Mouse (Mus musculus) MEL (cell line): ENCODE measurements around the gene Erc2.

Experiments
- CHD1 ChIP-seq: IDR thresholded peaks from 2 replicates; pipeline ENCODE4 v1.6.1; 2012; ENCODE audit warnings: low read depth, mild to moderate bottlenecking, inconsistent platforms, low read length, improper control_type of control experiment
- CHD2 ChIP-seq: IDR thresholded peaks from 2 replicates; pipeline ENCODE4 v1.6.1; 2011; ENCODE audit warnings: low read length, improper control_type of control experiment
- CTCF ChIP-seq, 3 experiments: IDR thresholded peaks in 2 of 3; conservative IDR thresholded peaks in 1 of 3; 2 replicates each; pipeline ENCODE4 v1.5.1; 2011 to 2012; ENCODE audit warnings: low read length in 3 of 3, low read depth in 2 of 3, mild to moderate bottlenecking in 2 of 3, improper control_type of control experiment in 1 of 3, inconsistent platforms in 1 of 3, mixed read lengths in 1 of 3, moderate library complexity in 1 of 3; ENCODE audit not compliant: control insufficient read depth in 1 of 3, insufficient read depth in 1 of 3, poor library complexity in 1 of 3, severe bottlenecking in 1 of 3
- EP300 ChIP-seq, 2 experiments: IDR thresholded peaks; 2 replicates each; pipeline ENCODE4 v1.6.1; 2011; ENCODE audit warnings: improper control_type of control experiment in 2 of 2, low read length in 2 of 2, low read depth in 1 of 2, mild to moderate bottlenecking in 1 of 2
- GATA1 ChIP-seq: IDR thresholded peaks from 2 replicates; pipeline ENCODE4 v1.6.1; 2011; ENCODE audit warnings: low read depth, low read length, improper control_type of control experiment
- MAFK ChIP-seq: IDR thresholded peaks from 2 replicates; pipeline ENCODE4 v1.6.1; 2011; ENCODE audit warnings: low read depth, mild to moderate bottlenecking, low read length, improper control_type of control experiment, borderline replicate concordance
- MAZ ChIP-seq: IDR thresholded peaks from 2 replicates; pipeline ENCODE4 v1.6.1; 2012; ENCODE audit warnings: low read depth, mild to moderate bottlenecking, inconsistent platforms, low read length, improper control_type of control experiment
- NELFE ChIP-seq: IDR thresholded peaks from 2 replicates; pipeline ENCODE4 v1.6.1; 2011; ENCODE audit warnings: low read depth, low read length, improper control_type of control experiment
- RAD21 ChIP-seq: IDR thresholded peaks from 2 replicates; pipeline ENCODE4 v1.6.1; 2011; ENCODE audit warnings: mild to moderate bottlenecking, low read depth, low read length, improper control_type of control experiment
- USF1 ChIP-seq: IDR thresholded peaks from 2 replicates; pipeline ENCODE4 v1.6.1; 2014; ENCODE audit warnings: low read depth, mild to moderate bottlenecking, inconsistent platforms, low read length, improper control_type of control experiment, moderate library complexity
- ZMIZ1 ChIP-seq: IDR thresholded peaks from 2 replicates; pipeline ENCODE4 v1.6.1; 2012; ENCODE audit warnings: low read depth, mild to moderate bottlenecking, inconsistent platforms, low read length, improper control_type of control experiment, moderate library complexity
- ZNF384 ChIP-seq: IDR thresholded peaks from 2 replicates; pipeline ENCODE4 v1.6.1; 2012; ENCODE audit warnings: low read depth, mild to moderate bottlenecking, inconsistent platforms, low read length, improper control_type of control experiment

- no peak for TF ChIP-seq ZNF384
- no peak for TF ChIP-seq CTCF (IDR thresholded peaks at IDR 0.05 in 2 of 3, conservative IDR thresholded peaks at IDR 0.05 in 1 of 3; ENCODE audit: control insufficient read depth in 1 of 3, insufficient read depth in 1 of 3, low read depth in 2 of 3, low read length in 3 of 3, poor library complexity in 1 of 3, severe bottlenecking in 1 of 3)
- TF ChIP-seq USF1, result no peak
- no peak for TF ChIP-seq NELFE
- TF ChIP-seq RAD21, result no peak
- TF ChIP-seq ZMIZ1, result no peak
- TF ChIP-seq GATA1, result no peak
- no peak for TF ChIP-seq CHD2
- TF ChIP-seq EP300 (IDR thresholded peaks at IDR 0.05; ENCODE audit: low read depth in 1 of 2, low read length in 2 of 2), result no peak
- TF ChIP-seq MAZ, result no peak
- no peak for TF ChIP-seq CHD1
- TF ChIP-seq MAFK, result no peak
Measured at GRCm38 (mm10) chr14:27781221-27781620, 159.0 kb downstream of the Erc2 start.
